Mouse (Mus musculus) thymus, postnatal 4 days (tissue): ENCODE measurements at regions not wholly inside any gene's neighbourhood (a gene's known extent, or its start where the extent isn't known, plus 50 kb on each side); places are given as distances from the start of the nearest gene placed in this dataset.
"Not testable (repeated sequence)": the region's sequence is repeated elsewhere in the genome, so short reads cannot be mapped to it uniquely, and the experiment has no call there.

Experiments used
- DNase-seq: peaks from one replicate; pipeline ENCODE4 v3.0.0; 2021

DNA sequence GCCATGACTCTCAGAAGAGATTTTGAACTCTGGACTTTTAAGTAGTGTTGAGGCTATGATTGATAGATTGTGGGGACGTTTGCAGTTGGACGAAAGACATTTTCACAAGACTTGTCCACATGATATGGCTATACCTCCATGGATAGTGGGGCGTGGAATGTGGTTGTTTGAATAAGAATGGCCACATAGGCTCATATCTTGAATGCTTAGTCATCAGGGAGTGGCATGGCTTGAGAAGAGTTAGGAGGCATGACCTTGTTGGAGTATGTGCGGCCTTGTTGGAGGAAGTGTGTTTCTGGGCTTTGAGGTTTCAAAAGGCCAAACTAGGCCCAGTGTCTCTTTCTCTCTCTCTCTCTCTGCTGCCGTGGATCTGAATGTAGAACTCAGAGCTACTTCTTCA, 204.7 kb upstream of the Pclo start:
- DNase-seq = no peak

DNA sequence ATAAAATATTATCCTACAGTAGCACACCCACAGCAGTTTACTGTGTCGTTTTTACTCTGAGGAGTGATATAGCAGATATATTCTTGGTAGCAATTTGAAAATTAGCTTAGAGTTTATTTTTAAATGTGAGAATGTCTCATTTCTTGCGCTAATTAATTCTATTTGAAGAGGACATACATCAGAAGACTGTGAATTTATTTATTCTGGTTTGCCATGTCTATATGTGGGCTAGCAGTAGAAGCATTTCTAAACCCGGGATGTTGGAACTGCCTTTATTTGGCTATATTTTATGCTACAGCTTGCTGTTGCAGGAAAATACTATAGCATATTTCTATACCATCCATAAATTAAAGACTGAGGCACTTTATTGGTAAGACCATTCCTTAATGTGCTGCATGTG, 203.0 kb upstream of the Pclo start:
- DNase-seq = no peak

DNA sequence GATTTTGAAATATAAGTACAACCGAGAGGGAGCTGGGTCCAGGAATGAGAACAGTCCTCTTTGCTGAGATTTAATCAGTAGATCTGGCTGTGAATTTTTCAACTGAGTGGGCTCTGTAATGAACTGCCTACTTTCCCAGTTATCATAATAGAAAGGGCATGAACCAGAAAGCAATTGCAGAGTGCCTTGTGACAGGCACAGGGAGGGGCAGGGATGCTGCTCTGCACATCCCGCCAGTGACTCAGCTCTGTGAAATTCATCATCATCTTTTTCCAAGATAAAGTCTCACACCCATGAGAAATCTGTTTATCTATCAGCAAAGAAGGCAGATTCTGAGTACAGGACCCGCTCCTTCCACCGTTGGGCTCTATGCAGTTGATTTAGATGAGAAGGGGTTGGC, 194.5 kb upstream of the Pclo start:
- no peak for DNase-seq

DNA sequence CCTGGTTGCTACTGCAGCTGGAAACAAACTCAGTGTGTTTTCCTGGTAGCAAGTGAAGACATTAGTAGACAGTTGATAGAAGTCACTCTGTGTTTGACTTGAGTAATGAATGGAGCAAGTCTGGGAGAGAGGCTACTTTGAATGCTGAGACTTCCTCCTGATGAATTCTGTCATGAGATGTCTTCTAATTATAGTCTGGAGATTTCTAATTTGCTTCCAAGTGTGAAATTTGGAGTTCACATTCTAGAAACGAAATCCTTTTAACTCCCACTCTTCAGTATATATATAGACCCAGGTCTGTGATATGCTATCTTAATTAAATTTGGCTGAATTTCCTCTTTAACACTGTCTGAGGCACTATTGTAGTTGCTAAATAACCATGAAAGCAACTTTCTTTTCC, 192.7 kb upstream of the Pclo start:
- DNase-seq = no peak

DNA sequence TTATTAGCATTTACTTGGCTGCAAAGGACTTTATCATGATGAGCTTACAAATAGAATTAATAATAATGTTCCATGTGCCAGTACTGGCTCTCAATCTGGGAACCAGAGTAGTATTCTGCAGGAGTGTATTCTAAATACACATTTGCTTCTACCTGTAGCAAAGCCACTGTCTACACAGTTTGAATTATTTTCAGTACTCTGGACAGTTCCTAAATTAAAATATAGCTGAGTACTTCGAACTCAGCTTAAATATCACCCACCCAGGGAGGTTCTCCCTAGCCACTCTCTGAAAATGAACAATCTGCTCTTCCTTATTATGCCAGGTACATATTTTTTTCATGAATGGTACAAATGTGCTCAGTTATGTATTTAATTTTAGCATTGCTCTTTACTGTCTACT, 154.3 kb upstream of the Pclo start:
- DNase-seq = no peak

DNA sequence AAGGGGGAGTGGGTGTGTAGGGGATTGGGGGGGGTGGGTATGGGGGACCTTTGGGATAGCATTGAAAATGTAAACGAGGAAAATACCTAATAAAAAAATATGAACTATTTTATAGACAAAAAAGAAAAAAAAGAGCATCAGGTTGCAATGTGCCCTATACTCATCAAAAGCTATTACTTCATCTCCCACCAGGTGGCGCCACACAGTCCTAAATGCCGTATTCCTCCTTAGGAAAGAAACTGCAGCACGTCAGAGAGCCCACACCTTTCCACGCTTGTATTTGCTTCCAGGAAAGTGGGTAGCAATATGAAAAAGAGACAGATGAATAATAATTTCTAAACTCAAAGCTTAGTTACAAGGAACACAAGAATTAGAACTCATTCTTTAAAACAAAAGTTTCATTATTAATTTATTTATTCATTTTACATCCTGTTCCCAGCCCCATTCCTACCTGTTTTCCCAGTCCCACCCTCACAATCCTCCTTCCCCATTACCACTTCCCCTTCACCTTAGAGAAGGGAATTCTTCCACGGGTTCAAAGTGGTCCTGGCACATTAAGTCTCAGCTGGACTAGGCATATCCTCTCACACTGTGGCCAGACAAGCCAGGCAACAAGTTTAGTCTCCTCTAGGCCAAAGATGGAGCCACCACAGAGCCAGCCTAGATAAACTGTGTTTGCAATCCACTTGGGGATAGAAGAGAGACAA, 125.4 kb upstream of the Pclo start:
- peak; percentile 29 for DNase-seq

DNA sequence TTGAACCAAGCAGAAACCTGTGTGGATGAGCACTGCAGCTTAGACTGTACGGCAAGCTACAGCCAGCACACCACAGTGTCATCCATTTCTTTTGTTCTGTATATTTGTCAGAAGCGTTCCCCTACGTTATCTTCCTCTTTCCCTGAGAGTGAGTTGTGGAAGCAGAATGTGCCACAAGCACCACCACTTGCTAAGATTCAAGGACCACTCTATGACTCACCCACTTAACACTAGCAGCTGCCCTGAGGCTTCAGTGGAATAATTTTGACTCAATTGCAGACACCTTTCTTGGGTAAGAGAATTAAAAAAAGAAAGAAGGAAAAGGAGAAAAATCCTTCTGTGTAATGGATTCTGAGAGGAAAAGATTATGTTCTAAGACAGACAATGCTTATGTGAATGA, 122.9 kb upstream of the Pclo start:
- no peak for DNase-seq

DNA sequence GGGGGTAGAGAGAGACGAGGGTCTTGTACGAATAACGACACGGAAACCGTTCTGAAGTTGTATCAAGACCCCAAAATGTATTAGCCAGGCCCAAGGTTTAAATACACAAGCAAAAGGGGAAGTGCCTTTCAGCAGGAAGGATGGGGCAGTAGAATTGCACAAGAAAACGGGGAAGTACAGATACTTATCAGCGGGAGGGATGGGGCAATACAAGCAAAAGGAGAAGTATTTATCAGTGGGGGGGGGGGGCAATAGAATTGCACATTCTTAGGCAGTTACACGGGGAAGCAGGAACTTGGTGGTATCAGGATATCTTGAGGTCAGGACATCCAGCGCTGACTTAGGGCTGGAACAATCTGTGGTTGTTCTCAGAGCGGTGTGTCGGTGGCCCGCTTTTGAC, 111.3 kb upstream of the Pclo start:
- DNase-seq = not testable (repeated sequence)

DNA sequence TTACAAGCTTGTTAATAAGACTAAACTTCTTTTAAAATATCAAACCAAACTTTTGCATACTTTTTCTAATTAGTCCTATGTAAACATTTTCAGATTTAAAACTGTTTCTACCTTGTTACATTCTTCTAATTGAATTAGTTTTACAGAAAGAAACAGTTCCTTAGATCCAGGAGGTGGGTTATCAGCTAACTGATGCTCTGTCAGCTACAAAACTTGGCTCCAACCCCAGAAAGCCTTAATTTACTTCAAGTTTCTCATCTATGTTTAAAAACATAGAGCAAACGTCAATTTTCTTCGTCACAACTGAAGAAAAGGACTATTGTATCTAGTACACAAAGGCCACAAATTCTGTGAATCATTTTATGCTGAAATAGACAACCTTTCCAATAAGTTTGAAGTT, 110.4 kb upstream of the Pclo start:
- no peak for DNase-seq

DNA sequence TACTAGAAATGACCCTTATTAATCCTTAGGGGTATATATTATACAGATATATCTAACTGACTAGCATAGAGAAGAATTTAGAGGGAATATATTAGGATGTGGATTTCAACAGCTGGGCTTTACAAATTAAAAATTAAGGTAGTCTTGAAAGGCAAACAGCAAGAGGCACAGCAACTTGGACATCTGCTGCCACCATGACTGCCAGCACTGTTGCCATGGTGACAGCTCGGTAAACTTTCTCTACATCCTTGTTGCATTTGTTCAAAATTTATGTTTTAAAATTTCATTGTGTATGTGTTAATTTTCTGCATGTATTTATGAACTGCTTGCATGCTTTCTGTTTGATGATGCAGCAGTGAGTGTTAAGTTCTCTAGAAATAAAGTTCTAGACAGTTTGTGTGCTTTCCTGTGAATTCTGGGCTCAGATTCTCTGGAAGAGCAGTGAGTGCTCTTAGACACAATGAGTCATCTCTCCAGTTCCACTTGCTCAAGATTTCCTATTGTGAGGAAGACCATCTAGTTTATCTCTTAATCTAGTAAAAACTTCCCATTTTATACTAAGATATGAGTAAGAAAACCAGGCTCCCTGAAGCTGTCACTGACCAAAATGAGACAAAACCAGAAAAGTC, 99.4 kb upstream of the Pclo start:
- DNase-seq = no peak

DNA sequence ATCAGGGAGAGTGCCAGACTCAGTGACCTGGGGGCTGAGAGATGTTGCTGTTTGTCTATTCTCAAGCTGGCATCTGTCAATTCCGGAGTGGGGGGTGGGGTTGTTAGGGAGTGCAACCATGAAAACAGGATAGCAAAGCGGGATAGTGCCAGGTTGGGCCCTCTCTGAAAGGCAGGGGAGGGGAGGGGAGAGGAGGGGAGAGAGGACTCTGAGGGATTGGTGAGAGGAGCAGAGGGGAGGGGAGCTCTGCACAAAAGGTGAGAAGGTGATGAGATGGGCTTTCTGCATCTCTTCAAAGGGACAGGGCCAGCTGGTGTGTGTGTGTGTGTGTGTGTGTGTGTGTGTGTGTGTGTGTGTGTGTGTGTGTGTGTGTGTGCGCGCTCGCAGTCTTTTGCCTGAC, 61.6 kb upstream of the Pclo start:
- DNase-seq = no peak
